Mouse (Mus musculus): ENCODE data around the gene Neurl1b.

The Neurl1b gene

GRCm38 (mm10) chr17:26396765-26397164 is 17.9 kb upstream of the Neurl1b start:
- DNase-seq (ENCODE audit: extremely low read depth, low read depth) = no peak

DNA sequence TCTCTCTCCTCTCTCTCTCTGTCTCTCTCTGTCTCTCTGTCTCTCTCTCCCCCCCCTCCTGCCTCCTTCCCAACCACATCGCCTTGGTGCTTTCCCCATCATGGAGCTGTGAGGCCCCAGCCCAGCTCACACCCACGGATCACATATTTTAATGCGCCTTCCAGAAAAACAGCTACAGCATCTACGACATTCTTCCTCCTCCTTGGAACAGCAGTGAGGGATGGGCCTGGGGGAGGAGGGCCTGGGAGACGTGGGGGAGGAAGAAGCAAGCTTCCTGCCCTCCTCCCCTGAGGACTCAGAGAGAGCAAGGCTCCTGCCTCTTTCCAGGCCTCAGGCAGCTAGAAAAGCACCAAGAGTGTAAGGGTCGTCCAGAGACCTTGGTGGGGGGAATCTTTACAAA is 17.3 kb upstream of the Neurl1b start:
- DNase-seq (ENCODE audit: extremely low read depth, low read depth) = no peak

GRCm38 (mm10) chr17:26405340-26406100 is 9.1 kb upstream of the Neurl1b start:
- no peak for DNase-seq (ENCODE audit: extremely low read depth, low read depth)

DNA sequence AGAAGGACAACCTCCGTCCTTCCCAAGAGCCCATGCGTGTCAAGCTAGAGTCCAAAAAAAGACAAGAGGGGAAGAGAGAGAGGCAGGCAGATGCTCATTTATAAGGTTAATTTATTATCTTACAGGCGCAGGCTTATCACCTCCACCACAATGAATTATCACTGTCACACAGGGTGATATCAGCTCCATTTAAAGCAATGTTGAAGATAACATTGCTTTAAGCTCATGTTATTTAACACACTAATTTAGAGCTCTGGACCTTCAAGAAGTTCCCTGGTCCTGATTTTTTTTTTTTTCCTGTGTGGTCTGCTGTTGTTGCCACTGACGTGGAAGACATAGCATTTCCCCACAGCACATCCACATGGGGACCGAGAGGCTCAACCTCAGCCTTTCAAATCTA is 1.7 kb upstream of the Neurl1b start:
- peak; percentile 51 for DNase-seq (ENCODE audit: extremely low read depth, low read depth)

DNA sequence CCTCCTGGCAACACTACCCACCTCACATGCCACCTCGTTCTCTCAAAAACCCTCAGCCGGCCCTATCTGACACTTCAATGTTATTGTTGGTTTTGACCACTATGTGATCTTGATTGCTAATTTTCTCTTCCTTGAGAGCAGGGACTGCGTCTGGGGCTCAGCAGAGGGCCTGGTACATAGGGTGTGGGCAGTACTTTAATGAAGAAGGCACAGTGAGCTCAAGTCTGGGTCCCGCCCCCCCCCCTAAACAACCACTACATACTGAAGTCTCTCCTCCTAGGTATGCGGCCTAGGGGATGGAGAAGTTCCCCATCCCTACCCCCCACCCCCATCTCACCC is 476 bp upstream of the Neurl1b start:
- DNase-seq (ENCODE audit: extremely low read depth, low read depth) = no peak

DNA sequence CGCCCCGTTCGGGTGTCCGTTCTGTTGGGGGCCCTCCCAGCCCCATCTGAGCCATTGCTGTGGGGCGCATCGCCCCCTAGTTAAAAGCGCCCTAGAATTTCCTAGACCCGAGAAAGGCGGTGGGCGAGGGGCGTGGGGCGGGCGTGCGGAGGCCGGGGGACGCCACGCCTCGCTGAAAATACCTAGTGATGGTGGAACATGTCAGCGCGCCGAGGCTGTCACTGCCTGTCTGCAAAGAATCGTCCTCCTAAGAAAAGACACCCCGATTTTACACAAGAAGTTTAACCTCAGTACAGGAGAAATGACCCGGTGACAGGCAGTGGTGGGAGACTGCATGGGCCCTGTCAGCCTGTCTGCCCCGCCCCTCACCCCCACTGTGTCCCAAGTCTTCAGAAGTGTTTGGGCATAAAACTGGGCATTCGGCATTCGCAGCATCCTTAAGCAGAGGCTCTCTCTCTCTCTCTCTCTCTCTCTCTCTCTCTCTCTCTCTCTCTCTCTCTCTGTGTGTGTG is 781 bp downstream of the Neurl1b start:
- no peak for DNase-seq (ENCODE audit: extremely low read depth, low read depth)

DNA sequence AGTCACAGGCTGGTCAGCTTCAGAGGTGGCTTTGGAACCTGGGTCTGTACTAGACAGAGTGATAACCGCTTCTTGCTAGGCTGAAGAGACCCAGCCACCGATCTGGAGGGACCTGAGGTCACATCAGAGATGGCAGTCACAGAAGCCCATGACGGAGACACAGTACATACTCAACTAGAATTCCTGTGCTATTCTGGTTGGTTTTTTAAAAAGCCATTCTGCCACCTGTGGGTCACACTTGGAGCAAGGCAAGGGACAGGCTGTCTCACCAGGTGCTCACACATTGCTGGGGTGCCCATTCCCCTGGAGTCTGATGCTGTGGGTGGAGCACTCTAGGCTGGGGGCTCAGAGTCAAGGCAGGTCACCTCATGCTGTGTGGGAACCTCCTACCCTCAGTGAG is 1.5 kb downstream of the Neurl1b start:
- DNase-seq (ENCODE audit: extremely low read depth, low read depth) = no peak

DNA sequence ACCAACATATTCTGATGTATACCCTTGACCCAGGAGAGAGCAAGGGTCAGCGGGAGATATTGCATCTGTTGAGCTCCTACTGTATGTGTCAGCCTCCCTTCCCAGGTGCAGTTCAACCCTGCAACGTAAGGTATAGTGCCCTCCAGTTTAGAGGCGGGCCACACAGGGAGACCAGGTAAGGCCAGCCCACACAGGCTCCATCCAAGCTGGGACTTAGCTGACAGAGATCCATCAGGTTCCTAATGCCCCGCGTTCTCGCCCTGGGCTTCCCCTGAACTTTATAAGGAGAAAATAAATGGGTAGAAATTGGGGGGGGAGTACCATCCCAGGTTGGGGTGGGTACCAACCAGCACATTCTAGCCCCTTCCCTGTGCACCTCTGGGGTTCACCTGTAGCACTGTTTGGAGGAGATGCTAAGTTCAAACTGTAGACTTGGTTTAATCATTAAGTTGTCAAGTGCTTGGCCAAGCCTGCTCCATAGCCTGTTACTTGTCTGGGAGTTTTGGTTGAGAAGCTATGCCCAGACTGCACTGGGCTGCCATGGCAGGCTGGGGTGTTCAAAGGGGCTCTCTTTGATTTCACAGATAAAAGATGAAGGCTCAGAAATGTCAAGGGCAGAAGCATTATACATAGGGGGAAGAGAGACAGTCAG is 3.3 kb downstream of the Neurl1b start:
- DNase-seq (ENCODE audit: extremely low read depth, low read depth) = no peak

GRCm38 (mm10) chr17:26420491-26421247 is 6.0 kb downstream of the Neurl1b start:
- DNase-seq (ENCODE audit: extremely low read depth, low read depth) = no peak

- DNase-seq (ENCODE audit: extremely low read depth, low read depth) = no peak
These were observed 6.9 kb downstream of the Neurl1b start for GRCm38 (mm10) chr17:26421561-26421960.

- DNase-seq (ENCODE audit: extremely low read depth, low read depth) = no peak
These were observed 7.8 kb downstream of the Neurl1b start for GRCm38 (mm10) chr17:26422390-26422789.

DNA sequence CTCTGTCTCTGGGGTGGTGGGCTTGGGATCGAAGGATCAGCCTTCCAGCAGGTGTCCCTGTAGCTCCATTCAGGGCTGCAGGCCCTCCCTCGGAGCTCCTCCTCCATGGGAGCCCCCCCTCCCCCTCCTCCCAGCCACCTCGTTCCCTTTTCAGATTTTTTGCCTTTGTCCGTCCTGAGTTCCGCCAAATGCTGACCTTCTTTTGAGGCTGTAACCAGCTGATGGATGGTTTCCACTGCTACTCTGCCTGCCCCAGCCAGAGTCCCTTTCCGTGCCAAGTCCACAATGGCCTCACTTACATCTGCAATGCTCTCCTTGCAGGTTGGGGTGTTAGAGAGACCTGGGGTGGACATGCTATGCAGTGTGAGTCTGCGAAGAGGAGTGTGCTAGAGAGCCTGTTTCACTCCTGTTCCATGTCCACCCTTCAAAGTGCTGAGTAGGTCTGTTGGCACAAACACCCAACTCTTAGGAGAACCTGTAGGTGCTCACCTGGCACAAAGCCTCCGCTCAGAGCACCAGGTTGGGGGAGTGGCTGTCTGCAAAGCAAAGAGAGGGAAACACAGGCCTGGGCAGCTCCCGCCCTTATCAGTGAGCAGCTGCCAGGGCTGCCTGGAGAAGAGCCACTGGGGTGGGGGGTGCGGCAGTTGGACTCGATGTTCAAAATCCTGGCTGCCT is 9.5 kb downstream of the Neurl1b start:
- peak; percentile 27 for DNase-seq (ENCODE audit: extremely low read depth, low read depth)

DNA sequence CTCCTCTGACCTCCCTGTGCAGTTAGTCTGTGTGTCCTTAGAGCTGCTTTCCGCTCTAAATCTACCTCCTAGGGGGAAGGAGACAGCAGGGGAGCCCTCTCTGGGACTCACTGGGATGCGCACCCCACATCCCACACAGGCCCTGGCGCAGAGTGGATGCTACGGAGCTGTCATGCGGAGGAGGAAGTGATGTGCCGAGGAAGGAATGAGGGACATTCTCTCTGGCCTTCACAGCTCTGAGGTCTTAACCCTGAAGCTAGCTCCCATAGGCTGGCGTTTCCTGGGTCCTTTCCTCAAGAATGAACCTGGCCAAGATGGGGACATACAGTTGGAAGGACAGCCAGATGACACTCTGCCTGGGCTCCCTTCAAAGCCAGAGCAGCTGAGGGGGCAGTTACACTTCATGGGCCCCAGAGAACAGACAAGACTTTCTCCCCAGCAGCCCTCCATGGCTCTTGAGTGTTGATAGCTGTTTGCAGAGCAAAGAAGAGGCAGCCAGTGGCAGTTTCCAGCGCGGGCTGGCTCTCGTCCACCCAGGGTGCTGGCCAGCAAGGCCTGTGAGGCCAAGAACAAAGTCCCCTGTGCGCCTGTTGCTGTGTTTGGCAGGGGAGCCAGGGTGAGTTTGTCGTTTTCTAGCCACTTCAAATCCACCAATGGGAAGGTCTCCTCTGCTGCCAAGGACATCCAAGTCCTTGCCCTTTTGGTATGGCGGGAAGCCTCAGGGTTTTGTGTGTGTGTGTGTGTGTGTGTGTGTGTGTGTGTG is 10.5 kb downstream of the Neurl1b start:
- no peak for DNase-seq (ENCODE audit: extremely low read depth, low read depth)

- no peak for DNase-seq (ENCODE audit: extremely low read depth, low read depth)
These were observed 18.7 kb downstream of the Neurl1b start for GRCm38 (mm10) chr17:26433295-26433694.

DNA sequence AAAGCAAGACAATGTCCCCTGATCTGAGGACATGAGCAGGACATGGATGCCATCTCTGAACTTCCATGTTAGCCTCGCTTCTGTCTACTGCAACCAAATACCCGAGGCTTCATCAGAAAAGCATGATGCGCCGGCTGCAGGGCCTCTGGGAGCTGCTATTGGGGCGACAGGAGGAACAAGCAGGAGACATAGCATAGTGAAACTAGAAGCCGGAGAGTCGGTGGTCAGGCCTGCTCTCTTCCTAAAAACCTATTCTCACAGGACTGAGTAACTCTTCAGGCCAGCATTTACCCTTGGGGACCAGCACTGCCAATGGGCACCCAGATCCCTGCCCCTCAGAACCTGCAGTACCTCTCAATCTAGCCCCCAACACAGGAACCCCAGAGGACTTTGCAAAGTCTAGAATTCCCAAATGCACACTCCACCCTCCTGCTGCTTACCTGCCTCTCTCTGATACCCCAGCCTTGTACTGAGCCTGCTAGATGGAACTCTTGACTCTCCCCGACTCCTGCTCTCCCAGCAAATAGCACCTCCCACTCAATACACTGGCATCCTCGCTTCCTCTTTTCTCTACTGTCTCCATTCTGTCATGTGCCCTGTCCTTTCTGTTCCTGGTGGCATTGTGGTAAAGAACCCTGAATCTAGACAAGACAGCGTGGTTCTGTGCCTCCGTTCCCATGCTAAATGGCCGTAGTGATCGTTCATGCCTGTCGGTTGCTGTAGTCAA is 22.6 kb downstream of the Neurl1b start:
- no peak for DNase-seq (ENCODE audit: extremely low read depth, low read depth)

DNA sequence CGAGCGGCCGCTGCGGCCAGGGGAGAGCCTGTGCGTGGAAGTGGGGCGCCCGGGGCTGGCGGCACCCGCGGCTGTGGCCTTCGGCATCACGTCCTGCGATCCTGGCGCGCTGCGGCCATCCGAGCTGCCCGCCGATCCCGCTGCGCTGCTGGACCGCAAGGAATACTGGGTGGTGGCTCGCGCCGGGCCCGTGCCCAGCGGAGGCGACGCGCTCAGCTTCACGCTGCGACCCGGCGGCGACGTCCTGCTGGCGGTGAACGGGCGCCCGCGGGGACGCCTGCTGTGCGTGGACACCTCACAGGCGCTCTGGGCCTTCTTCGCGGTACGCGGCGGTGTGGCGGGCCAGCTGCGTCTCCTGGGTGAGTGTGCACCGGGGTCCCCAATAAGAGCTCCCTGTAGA is 24.4 kb downstream of the Neurl1b start:
- DNase-seq (ENCODE audit: extremely low read depth, low read depth) = no peak

DNA sequence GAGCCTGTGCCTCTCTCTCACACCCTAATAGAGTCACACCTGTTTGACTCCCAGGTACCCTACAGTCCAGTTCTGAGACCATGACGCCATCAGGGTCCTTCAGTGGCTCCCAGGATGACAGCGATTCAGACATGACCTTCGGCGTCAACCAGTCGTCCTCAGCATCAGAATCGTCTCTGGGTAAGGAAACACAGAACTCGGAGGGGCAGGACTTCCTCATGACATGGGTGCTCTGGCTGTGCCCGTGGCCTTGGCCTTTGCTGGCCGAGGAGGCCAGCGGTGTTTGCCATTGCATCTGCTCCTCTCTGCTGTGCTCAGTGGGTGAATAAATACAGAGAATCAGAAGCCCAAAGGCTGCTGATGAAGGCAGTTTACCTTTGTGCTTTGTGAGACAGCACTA is 26.4 kb downstream of the Neurl1b start:
- DNase-seq (ENCODE audit: extremely low read depth, low read depth) = no peak

GRCm38 (mm10) chr17:26442197-26442596 is 27.6 kb downstream of the Neurl1b start:
- no peak for DNase-seq (ENCODE audit: extremely low read depth, low read depth)

- no peak for DNase-seq (ENCODE audit: extremely low read depth, low read depth)
These were observed 29.2 kb downstream of the Neurl1b start for GRCm38 (mm10) chr17:26443865-26444264.

DNA sequence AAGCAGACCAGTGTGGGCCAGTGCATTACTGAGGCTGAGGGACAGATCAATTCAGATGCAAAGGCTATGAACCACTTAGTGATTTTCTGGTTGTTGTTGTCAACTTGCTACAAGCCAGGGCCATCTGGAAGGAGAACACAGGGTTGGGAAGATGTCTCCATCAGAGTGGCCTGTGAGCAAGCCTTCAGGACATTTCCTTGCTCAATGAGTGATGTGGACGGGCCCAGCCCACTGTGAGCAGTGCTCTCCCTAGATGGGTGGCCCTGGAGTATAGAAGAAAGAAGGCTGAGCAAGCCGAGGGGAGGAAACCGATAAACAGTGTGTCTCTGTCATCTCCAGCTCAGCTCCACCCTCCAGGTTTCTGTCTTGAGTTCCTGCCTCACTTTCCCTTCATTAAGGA is 34.8 kb downstream of the Neurl1b start:
- DNase-seq (ENCODE audit: extremely low read depth, low read depth) = no peak

Data from MEL-GATA-1-ER (cell line).